Mouse (Mus musculus) c-Kit-positive CD71-negative TER-119-negative erythroid progenitor cells, embryonic 14.5 days (primary cell): Measurements from ENCODE around the gene Rad52.
A peak's percentile ranks its signal among the peaks of the same experiment; 100 is the strongest.

ENCODE experiments used
- DNase-seq: peaks from one replicate; pipeline ENCODE4 v3.0.0-alpha.2; 2013; ENCODE audit warnings: low read depth

Rad52 gene

GRCm38 (mm10) chr6:119902204-119903080 is at the start of gene Rad52:
TSS of gene Rad52 (plus strand) at chr6:119902698.
- peak; percentile 79 for DNase-seq

GRCm38 (mm10) chr6:119854156-119854555 is 48.3 kb upstream of the Rad52 start:
- DNase-seq, result no peak

- DNase-seq, result no peak
These were observed 47.0 kb upstream of the Rad52 start for GRCm38 (mm10) chr6:119855471-119855870.

- no peak for DNase-seq
These were observed 42.3 kb upstream of the Rad52 start for GRCm38 (mm10) chr6:119860236-119860635.

GRCm38 (mm10) chr6:119861519-119861918 is 41.0 kb upstream of the Rad52 start:
- no peak for DNase-seq

GRCm38 (mm10) chr6:119864341-119865034 is 38.0 kb upstream of the Rad52 start:
- no peak for DNase-seq

- DNase-seq, result no peak
These were observed 19.3 kb upstream of the Rad52 start for GRCm38 (mm10) chr6:119883151-119883550.

- DNase-seq, result no peak
These were observed 9.8 kb upstream of the Rad52 start for GRCm38 (mm10) chr6:119892711-119893110.

GRCm38 (mm10) chr6:119903081-119903789 is 737 bp downstream of the Rad52 start:
- no peak for DNase-seq

GRCm38 (mm10) chr6:119905461-119905860 is 3.0 kb downstream of the Rad52 start:
- no peak for DNase-seq

- no peak for DNase-seq
These were observed 9.5 kb downstream of the Rad52 start for GRCm38 (mm10) chr6:119912046-119912445.

GRCm38 (mm10) chr6:119915710-119916109 is 13.2 kb downstream of the Rad52 start:
- DNase-seq, result no peak

GRCm38 (mm10) chr6:119918561-119919181 is 16.2 kb downstream of the Rad52 start:
- DNase-seq, result peak; percentile 68

GRCm38 (mm10) chr6:119922136-119922535 is 19.6 kb downstream of the Rad52 start:
- DNase-seq, result no peak

- no peak for DNase-seq
These were observed 20.0 kb downstream of the Rad52 start for GRCm38 (mm10) chr6:119922544-119922943.

GRCm38 (mm10) chr6:119924235-119925005 is 21.9 kb downstream of the Rad52 start:
- DNase-seq, result no peak
